Mouse (Mus musculus) intestine, postnatal 0 days (tissue): ENCODE measurements around the gene Fam214a. TPM values are rescaled to one million over a fixed set of nuclear protein-coding genes. Genes with fewer than 3 reads are reported as not detected.

ENCODE experiments used
- ATAC-seq: fragments of 200-750 bp; cut with Nextera tagmentation; 2 replicates; pipeline ENCODE4 v1.8.0; 2017; ENCODE audit warnings: mild to moderate bottlenecking, moderate TSS enrichment, moderate library complexity
- H3K27ac ChIP-seq: fragments of 300-500 bp; sonication (generic); 2 replicates; pipeline ENCODE4 v1.5.1; 2014; ENCODE audit warnings: mild to moderate bottlenecking, low read depth, low read length, moderate library complexity
- H3K27me3 ChIP-seq: fragments of 300-500 bp; sonication (generic); replicated peaks from 2 replicates; pipeline ENCODE4 v1.6.1; 2014; ENCODE audit warnings: low read length, mixed read lengths; ENCODE audit not compliant: control insufficient read depth, insufficient read depth
- H3K36me3 ChIP-seq: fragments of 300-500 bp; sonication (generic); 2 replicates; pipeline ENCODE4 v1.6.1; 2014; ENCODE audit warnings: mild to moderate bottlenecking, moderate library complexity; ENCODE audit not compliant: control insufficient read depth, insufficient read depth
- H3K4me1 ChIP-seq: fragments of 300-500 bp; sonication (generic); replicated peaks from 2 replicates; pipeline ENCODE4 v1.6.1; 2014; ENCODE audit warnings: antibody characterized with exemption, low read length, mixed read lengths; ENCODE audit not compliant: control insufficient read depth, insufficient read depth
- H3K4me2 ChIP-seq: fragments of 300-500 bp; sonication (generic); replicated peaks from 2 replicates; pipeline ENCODE4 v1.6.1; 2014; ENCODE audit warnings: low read depth, mild to moderate bottlenecking, moderate library complexity
- H3K4me3 ChIP-seq: fragments of 300-500 bp; sonication (generic); 2 replicates; pipeline ENCODE4 v1.5.1; 2014; ENCODE audit warnings: low read depth, low read length
- H3K9ac ChIP-seq: fragments of 300-500 bp; sonication (generic); 2 replicates; pipeline ENCODE4 v1.6.1; 2014; ENCODE audit warnings: mild to moderate bottlenecking, low read depth, low read length
- H3K9me3 ChIP-seq: fragments of 300-500 bp; sonication (generic); 2 replicates; pipeline ENCODE4 v1.6.1; 2016; ENCODE audit warnings: mixed run types; ENCODE audit not compliant: control insufficient read depth
- CTCF ChIP-seq: sonication (generic); IDR thresholded peaks from 2 replicates; pipeline ENCODE4 v1.5.1; 2016; ENCODE audit warnings: low read depth, mild to moderate bottlenecking, control low read depth, antibody characterized with exemption, moderate library complexity
- WGBS: fragments of 180-500 bp; shearing (Covaris S2); extraction: QIAGEN DNeasy Blood & Tissue Kit; methylation state at CpG from one replicate; pipeline ENCODE4 v1.1.7; 2014; 5-methylcytosine and 5-hydroxymethylcytosine counted together
- polyA plus RNA-seq: library from polyadenylated mRNA; unstranded; fragments of >200 nt; fragmentation: Nextera tagmentation; extraction: Ambion mirVana; gene quantifications from 2 replicates; pipeline ENCODE4 v1.2.1, GENCODE M21; 2015

Gene Fam214a
- polyA plus RNA-seq, 1 experiment from 2014 or later = 5.1 TPM

GRCm38 (mm10) chr9:75034691-75035090 lies 82.0 kb downstream of the Fam214a start:
- Histone ChIP-seq H3K9me3 (no peaks in the 10 kb centered on the region), H3K9ac (no peak overlapping the region), H3K4me2 (no peak overlapping the region), H3K4me3 (no peak overlapping the region), H3K36me3 (0 out of 2 replicates have a peak, but pooled peaks cover 4% of the 10 kb centered on the region), H3K27me3 (no peaks in the 10 kb centered on the region), H3K4me1 (0 out of 2 replicates have a peak, but pooled peaks cover 6% of the 10 kb centered on the region), H3K27ac (no peak overlapping the region)
- 16% methylated on average over 1 of the region's 1 CpGs for WGBS
- ATAC-seq = no peak
- TF ChIP-seq CTCF = no peak

- H3K4me3 ChIP-seq = no peak overlapping the region
- no peak for TF ChIP-seq CTCF
- H3K4me1 ChIP-seq = 0 out of 2 replicates have a peak, but pooled peaks cover 6% of the 10 kb centered on the region
- H3K36me3 ChIP-seq = 0 out of 2 replicates have a peak, but pooled peaks cover 4% of the 10 kb centered on the region
- H3K27ac ChIP-seq = no peak overlapping the region
- H3K27me3 ChIP-seq = no peaks in the 10 kb centered on the region
- no peak overlapping the region for H3K4me2 ChIP-seq
- no peak overlapping the region for H3K9ac ChIP-seq
- WGBS = 64% methylated on average over 4 of the region's 4 CpGs
- no peaks in the 10 kb centered on the region for H3K9me3 ChIP-seq
- no peak for ATAC-seq
Observed at GRCm38 (mm10) chr9:75035944-75036343, 83.3 kb downstream of the Fam214a start.

DNA sequence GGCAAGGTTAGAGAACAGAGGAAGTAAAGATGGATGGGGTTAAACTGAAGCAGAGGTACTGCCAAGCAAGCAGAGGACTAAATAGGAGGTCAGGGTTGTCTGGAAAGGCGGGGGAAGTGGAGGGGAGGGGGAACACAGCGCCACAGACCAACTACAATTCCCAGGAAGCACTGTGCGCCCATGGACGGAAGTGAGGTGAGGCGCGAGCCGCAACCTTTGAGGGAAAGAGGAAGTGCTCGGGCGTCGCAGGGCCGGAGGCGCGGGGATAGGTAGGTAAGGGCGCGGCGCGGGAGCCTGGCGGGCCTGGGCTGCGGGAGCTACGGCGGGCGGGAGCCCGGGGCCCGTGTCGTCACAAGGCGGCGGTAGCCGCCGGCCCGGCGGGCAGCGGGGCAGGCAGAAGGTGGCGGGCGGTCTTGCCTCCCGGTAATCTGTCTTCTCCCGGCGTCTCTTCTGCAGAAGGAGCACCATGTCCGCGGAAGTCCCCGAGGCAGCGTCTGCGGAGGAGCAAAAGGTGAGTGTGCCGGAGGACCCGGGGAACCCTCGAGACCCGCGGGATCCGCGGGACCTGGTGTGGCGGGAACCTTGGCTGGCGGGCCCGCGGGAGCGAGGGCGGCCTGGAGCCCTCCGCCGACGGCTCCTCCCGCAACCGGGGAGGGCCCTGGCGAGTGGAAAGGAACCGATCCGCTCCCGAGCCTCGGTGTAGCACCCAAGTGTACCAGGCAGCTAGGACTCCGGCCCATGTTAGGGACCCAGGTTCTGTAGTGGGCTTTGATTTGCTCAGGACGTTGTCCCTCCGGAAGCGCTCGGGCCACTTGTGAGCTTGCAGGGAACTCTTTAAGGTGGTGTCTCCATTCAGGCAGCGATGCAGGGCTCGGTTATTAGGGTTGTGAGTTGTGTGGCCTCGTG lies 85.0 kb downstream of the Fam214a start, which contains the start of gene Arpp19:
Arpp19 (plus strand) TSS at position 164 of the 906 bp plus-strand sequence.
- peak; percentile 89 for ATAC-seq
- Histone ChIP-seq H3K27me3 (no peaks in the 10 kb centered on the region), H3K9me3 (no peaks in the 10 kb centered on the region), H3K4me1 (0 out of 2 replicates have a peak, but pooled peaks cover 6% of the 10 kb centered on the region), H3K4me3 (peak within 1 kb of the TSS; percentile 92), H3K27ac (peak within 1 kb of the TSS; percentile 87), H3K36me3 (no peaks in the 10 kb centered on the region), H3K4me2 (peak within 1 kb of the TSS; percentile 67), H3K9ac (peak within 1 kb of the TSS; percentile 94)
- under 1% methylated on average over 69 of the region's 73 CpGs for WGBS
- no peak for TF ChIP-seq CTCF

GRCm38 (mm10) chr9:75038357-75038688 lies 85.6 kb downstream of the Fam214a start:
- TF ChIP-seq CTCF = no peak
- Histone ChIP-seq H3K4me1 (0 out of 2 replicates have a peak, but pooled peaks cover 6% of the 10 kb centered on the region), H3K9me3 (no peaks in the 10 kb centered on the region), H3K36me3 (no peaks in the 10 kb centered on the region), H3K27ac (peak overlapping the region; percentile 87; the same call in 1 of the 2 replicates), H3K9ac (peak overlapping the region; percentile 94), H3K4me2 (peak overlapping the region; percentile 67), H3K4me3 (peak overlapping the region; percentile 92), H3K27me3 (no peaks in the 10 kb centered on the region)
- no peak for ATAC-seq
- 0% methylated on average over 10 of the region's 10 CpGs for WGBS

- WGBS = 49% methylated on average over 2 of the region's 2 CpGs
- Histone ChIP-seq H3K4me3 (no peak overlapping the region), H3K4me1 (no peaks in the 10 kb centered on the region), H3K9ac (no peak overlapping the region), H3K36me3 (peaks cover 6% of the 10 kb centered on the region; the same call in 1 of the 2 replicates), H3K27me3 (no peaks in the 10 kb centered on the region), H3K27ac (no peak overlapping the region), H3K9me3 (no peaks in the 10 kb centered on the region), H3K4me2 (no peak overlapping the region; the same call in 1 of the 2 replicates)
- no peak for TF ChIP-seq CTCF
- no peak for ATAC-seq
Observed at GRCm38 (mm10) chr9:75040566-75040965, 87.9 kb downstream of the Fam214a start.

GRCm38 (mm10) chr9:75041840-75042525 lies 89.3 kb downstream of the Fam214a start:
- WGBS = 77% methylated on average over 2 of the region's 2 CpGs
- ATAC-seq = no peak
- Histone ChIP-seq H3K4me3 (no peak overlapping the region), H3K4me1 (no peaks in the 10 kb centered on the region), H3K9ac (no peak overlapping the region), H3K4me2 (no peak overlapping the region), H3K9me3 (no peaks in the 10 kb centered on the region), H3K27me3 (no peaks in the 10 kb centered on the region), H3K27ac (no peak overlapping the region), H3K36me3 (peaks cover 7% of the 10 kb centered on the region; the same call in 1 of the 2 replicates)
- peak; percentile 8; the same call in 1 of the 2 replicates for TF ChIP-seq CTCF
